Mouse (Mus musculus) left cerebral cortex, postnatal 4 days (tissue): ENCODE data around the gene Lpin2. TPM values are rescaled to one million over a fixed set of nuclear protein-coding genes. Genes with fewer than 3 reads are reported as not detected.
A peak's percentile ranks its signal among the peaks of the same experiment; 100 is the strongest.

Source experiments
- DNase-seq: peaks from one replicate; pipeline ENCODE4 v3.0.0-alpha.2; 2022
- intact Hi-C: fragments of 180-260 bp; cut with DNase I; formaldehyde crosslinking; loops from one replicate; pipeline ENCODE4 v1.15.1; 2025
- total RNA-seq, 2 experiments: library from RNA; stranded (reverse); gene quantifications; 2 replicates each; pipeline ENCODE4 v1.2.3; 2021

Lpin2 gene
- total RNA-seq, 2 experiments from 2014 or later, result 68.6 to 71.5 TPM

DNA sequence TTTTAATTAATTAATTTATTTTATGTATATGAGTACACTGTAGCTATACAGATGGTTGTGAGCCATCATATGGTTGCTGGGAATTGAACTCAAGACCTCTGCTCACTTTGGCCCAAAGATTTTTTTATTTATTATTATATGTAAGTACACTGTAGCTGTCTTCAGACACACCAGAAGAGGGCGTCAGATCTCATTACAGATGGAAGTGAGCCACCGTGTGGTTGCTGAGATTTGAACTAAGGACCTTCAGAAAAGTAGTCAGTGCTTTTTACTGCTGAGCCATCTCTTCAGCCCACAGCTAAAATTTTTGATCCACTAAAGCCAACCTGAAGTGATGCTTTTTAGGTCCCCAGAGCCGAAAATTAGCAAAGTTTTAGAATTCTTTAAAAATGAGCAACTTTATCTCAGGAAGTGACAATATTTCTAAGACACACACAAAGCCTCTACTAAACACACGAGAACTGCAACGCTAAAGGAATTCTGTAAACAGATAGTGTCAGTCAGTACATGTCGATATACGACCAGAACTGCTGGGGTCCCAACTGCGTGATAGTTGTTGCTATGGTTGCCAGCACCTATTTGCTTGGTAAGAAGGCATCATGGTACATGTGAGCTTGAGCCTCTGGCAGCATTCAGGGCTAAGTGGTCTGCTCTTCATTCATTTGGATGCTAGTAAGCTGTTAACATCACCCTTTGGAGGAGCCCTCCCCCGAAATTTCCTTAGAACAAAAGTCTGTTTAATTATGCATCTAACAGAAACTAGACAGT lies 45.0 kb downstream of the Lpin2 start:
- intact Hi-C loops, result no loop called here
- DNase-seq, result no peak

- intact Hi-C loops, result no loop called here
- DNase-seq, result no peak
Measured at GRCm38 (mm10) chr17:71228651-71229050, 46.3 kb downstream of the Lpin2 start.

DNA sequence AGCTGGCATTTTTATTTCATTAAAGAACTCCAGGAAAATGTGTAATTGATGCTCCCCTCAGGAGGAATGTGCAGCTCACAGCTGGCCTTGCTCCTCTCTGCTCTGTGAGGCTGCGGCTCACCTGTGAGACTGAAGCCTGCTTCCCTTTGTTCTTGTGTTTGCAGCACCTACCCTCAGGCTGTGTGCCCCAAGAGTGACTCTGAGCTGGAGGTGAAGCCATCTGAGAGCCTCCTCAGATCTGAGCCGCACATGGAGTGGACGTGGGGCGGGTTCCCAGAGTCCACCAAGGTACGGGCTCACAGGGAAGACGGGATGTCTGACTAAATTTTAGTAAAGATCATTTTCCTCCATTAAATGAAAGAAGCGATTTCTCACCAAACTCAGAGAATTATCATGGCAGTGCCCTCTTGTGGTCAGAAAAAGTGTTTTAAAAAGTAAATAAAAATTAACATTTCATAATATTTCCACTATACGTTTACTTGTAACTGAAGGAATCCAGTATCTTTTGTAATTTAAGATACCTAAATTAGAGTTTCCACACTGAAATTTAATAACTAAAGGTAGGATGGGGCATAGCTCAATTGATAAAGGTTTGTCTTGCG lies 47.8 kb downstream of the Lpin2 start:
- intact Hi-C loops, result no loop called here
- no peak for DNase-seq

- DNase-seq, result no peak
- intact Hi-C loops, result no loop called here
Measured at GRCm38 (mm10) chr17:71231998-71232397, 49.6 kb downstream of the Lpin2 start.

GRCm38 (mm10) chr17:71233210-71233609 lies 50.9 kb downstream of the Lpin2 start:
- intact Hi-C loops, result no loop called here
- no peak for DNase-seq

GRCm38 (mm10) chr17:71234041-71234594 lies 51.8 kb downstream of the Lpin2 start:
- intact Hi-C loops, result no loop called here
- no peak for DNase-seq

DNA sequence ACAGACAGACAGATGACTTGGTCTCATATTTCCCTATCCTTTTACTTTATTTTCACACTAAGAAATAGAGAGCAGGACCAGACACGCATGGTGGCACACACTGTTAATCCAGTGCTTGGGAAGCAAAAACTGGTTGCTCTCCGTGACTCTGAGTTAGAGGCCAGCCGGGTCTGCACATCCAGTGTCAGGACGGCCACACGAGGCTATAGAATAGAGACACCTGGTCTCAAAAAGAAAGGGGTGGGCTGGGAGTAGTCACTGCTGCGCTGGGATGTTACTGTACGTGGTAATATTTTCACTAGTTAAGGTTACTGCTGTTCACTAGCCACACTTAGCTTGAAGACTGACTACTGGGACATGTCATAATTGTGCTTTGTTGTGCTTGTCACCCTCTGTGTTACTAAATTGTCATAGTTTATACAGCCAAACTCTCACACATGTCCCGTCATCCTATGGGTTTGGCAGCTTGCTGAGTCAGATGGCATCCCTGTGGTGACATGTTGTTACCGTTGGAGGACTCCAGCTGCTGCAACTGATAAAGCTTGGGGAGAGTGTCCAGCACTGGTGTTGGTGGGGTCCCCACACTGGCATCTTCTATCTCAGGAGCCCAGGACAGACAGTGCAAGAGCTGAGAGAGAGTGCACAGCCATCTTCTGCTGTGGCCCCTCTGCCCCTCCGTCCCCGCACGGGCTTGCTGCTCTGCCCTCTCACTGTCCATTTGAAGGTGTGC lies 53.0 kb downstream of the Lpin2 start:
- no peak for DNase-seq
- intact Hi-C loops, result no loop called here

DNA sequence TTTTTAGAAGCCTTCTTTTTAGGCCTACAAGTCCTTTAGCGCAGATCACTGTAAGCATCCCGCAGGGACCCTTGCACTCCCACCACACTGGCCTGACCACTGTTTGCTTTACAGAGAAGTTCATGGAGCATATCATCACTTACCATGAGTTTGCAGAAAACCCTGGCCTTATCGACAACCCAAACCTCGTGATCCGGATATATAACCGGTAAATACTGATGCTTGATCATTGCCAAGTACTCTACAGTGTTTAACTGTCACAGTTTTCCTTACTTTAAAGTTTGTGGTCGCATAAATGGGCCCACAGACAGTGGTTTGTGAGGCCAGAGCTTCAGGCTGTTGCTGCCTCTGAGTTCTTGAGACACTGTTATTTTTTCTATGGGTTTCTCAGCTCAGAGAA lies 56.1 kb downstream of the Lpin2 start:
- no peak for DNase-seq
- intact Hi-C loops, result no loop called here

DNA sequence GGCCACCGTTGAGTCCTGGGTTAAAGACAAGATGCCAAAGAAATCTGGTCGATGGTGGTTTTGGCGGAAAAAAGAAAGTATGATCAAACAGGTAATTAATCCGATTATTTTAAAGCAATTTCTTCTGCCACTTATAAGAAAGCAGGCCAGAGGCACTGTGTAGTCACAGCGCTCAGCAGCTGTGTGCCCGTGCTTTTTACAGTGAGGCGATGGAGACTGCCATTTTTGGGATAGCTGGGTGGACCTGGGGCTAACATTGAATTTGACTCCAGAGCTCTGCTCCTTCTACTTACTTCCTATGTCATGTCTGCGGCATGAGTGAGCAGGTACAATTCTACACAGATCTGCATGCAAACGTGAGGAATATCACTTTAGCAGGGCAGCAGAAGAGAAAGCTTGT lies 58.5 kb downstream of the Lpin2 start:
- intact Hi-C loops, result no loop called here
- DNase-seq, result no peak

DNA sequence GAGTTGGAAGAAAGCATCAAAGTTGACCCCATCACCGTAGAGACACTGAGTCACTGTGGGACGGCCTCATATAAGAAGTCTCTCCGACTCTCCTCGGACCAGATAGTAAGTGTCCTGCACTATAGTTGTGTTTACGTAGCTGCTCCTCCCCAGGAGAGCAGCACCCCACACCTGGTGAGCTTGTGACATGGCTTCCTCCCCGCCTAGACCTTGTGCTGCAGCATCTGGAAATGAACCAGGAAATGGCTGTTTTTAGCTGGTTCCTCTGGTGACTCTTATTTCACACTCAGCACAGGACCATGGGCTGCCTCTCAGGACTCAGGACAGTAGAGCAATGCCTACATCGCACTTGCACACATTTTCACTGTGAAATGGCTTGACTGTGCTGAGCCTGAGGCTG lies 60.3 kb downstream of the Lpin2 start:
- DNase-seq, result no peak
- intact Hi-C loops, result no loop called here

- DNase-seq, result no peak
- intact Hi-C loops, result no loop called here
Measured at GRCm38 (mm10) chr17:71245133-71245532, 62.8 kb downstream of the Lpin2 start.

- intact Hi-C loops, result no loop called here
- DNase-seq, result no peak
Measured at GRCm38 (mm10) chr17:71246022-71246421, 63.7 kb downstream of the Lpin2 start.

- intact Hi-C loops, result no loop called here
- DNase-seq, result no peak
Measured at GRCm38 (mm10) chr17:71248963-71249362, 66.6 kb downstream of the Lpin2 start.

- intact Hi-C loops, result no loop called here
- no peak for DNase-seq
Measured at GRCm38 (mm10) chr17:71250046-71250445, 67.7 kb downstream of the Lpin2 start.

GRCm38 (mm10) chr17:71250819-71251600 lies 68.7 kb downstream of the Lpin2 start:
- no peak for DNase-seq

GRCm38 (mm10) chr17:71251601-71252001 lies 69.2 kb downstream of the Lpin2 start:
- no peak for DNase-seq
- intact Hi-C loops, result no loop called here

More at GRCm38 (mm10) chr17:71250819-71251600, 68.7 kb downstream of the Lpin2 start:
- intact Hi-C loops, result no loop called here

GRCm38 (mm10) chr17:71252101-71252500 lies 69.7 kb downstream of the Lpin2 start:
- intact Hi-C loops, result no loop called here
- no peak for DNase-seq

- intact Hi-C loops, result no loop called here
- DNase-seq, result no peak
Measured at GRCm38 (mm10) chr17:71253391-71253790, 71.0 kb downstream of the Lpin2 start.

- DNase-seq, result no peak
- intact Hi-C loops, result no loop called here
Measured at GRCm38 (mm10) chr17:71254106-71254505, 71.7 kb downstream of the Lpin2 start.

- peak; percentile 51 for DNase-seq
- intact Hi-C loops, result no loop called here
Measured at GRCm38 (mm10) chr17:71254736-71255135, 72.4 kb downstream of the Lpin2 start.
